Mouse (Mus musculus) ovary, postnatal 36 days (tissue): ENCODE measurements around the gene Ehmt2.
A peak's percentile ranks its signal among the peaks of the same experiment; 100 is the strongest.
"Not testable (repeated sequence)": the region's sequence is repeated elsewhere in the genome, so short reads cannot be mapped to it uniquely, and the experiment has no call there.

Source experiments
- DNase-seq: peaks from one replicate; pipeline ENCODE4 v3.0.0; 2022; ENCODE audit warnings: low spot score, mixed read lengths

The Ehmt2 gene

GRCm38 (mm10) chr17:34891377-34891776, 6.9 kb upstream of the Ehmt2 start:
- no peak for DNase-seq

GRCm38 (mm10) chr17:34893072-34893824, 5.0 kb upstream of the Ehmt2 start:
- DNase-seq, result no peak

GRCm38 (mm10) chr17:34894074-34894597, 4.1 kb upstream of the Ehmt2 start:
- DNase-seq, result peak; percentile 97

GRCm38 (mm10) chr17:34894801-34895530, 3.3 kb upstream of the Ehmt2 start:
- DNase-seq, result peak; percentile 76

GRCm38 (mm10) chr17:34895724-34896123, 2.5 kb upstream of the Ehmt2 start:
- no peak for DNase-seq

- no peak for DNase-seq
Observed at GRCm38 (mm10) chr17:34896366-34896765, 1.9 kb upstream of the Ehmt2 start.

- no peak for DNase-seq
Observed at GRCm38 (mm10) chr17:34897373-34898159, 703 bp upstream of the Ehmt2 start.

- no peak for DNase-seq
Observed at GRCm38 (mm10) chr17:34898706-34899052, 410 bp downstream of the Ehmt2 start.

- DNase-seq, result peak; percentile 56
Observed at GRCm38 (mm10) chr17:34899053-34899889, 1.0 kb downstream of the Ehmt2 start.

- no peak for DNase-seq
Observed at GRCm38 (mm10) chr17:34899890-34900243, 1.6 kb downstream of the Ehmt2 start.

GRCm38 (mm10) chr17:34900826-34901225, 2.6 kb downstream of the Ehmt2 start:
- DNase-seq, result not testable (repeated sequence)

- DNase-seq, result not testable (repeated sequence)
Observed at GRCm38 (mm10) chr17:34901948-34902347, 3.7 kb downstream of the Ehmt2 start.

GRCm38 (mm10) chr17:34902895-34903294, 4.6 kb downstream of the Ehmt2 start:
- DNase-seq, result no peak

GRCm38 (mm10) chr17:34910982-34911381, 12.7 kb downstream of the Ehmt2 start:
- no peak for DNase-seq

- DNase-seq, result peak; percentile 73
Observed at GRCm38 (mm10) chr17:34911945-34912351, 13.7 kb downstream of the Ehmt2 start.

- DNase-seq, result no peak
Observed at GRCm38 (mm10) chr17:34913930-34914665, 15.8 kb downstream of the Ehmt2 start, which contains the start of gene Slc44a4. Gene Slc44a4, plus strand, starts transcription at chr17:34914466.

- peak; percentile 52 for DNase-seq
Observed at GRCm38 (mm10) chr17:34915410-34915831, 17.2 kb downstream of the Ehmt2 start.

GRCm38 (mm10) chr17:34916316-34916715, 18.0 kb downstream of the Ehmt2 start:
- no peak for DNase-seq

GRCm38 (mm10) chr17:34917188-34917587, 18.9 kb downstream of the Ehmt2 start:
- DNase-seq, result no peak

- DNase-seq, result no peak
Observed at GRCm38 (mm10) chr17:34922939-34923338, 24.7 kb downstream of the Ehmt2 start.

- no peak for DNase-seq
Observed at GRCm38 (mm10) chr17:34924258-34924657, 26.0 kb downstream of the Ehmt2 start.
